Mouse (Mus musculus) lung, adult 2 months (tissue): ENCODE results near the gene Tmem135.

ENCODE experiments used
- CTCF ChIP-seq: fragments of 200-500 bp; IDR thresholded peaks from 2 replicates; pipeline ENCODE4 v1.5.1; 2011; ENCODE audit warnings: mild to moderate bottlenecking, low read length, control low read depth; ENCODE audit not compliant: insufficient read depth
- POLR2A ChIP-seq: fragments of 200-500 bp; IDR thresholded peaks from 2 replicates; pipeline ENCODE4 v1.6.1; 2011; ENCODE audit warnings: low read depth, mild to moderate bottlenecking, control low read depth, low read length, borderline replicate concordance; ENCODE audit errors: extremely low read depth

GRCm38 (mm10) chr7:89155741-89156140, 248.3 kb downstream of the Tmem135 start:
- TF ChIP-seq CTCF (no peak), POLR2A (no peak)
